Mouse (Mus musculus) cortical plate, adult 2 months (tissue): ENCODE measurements around the gene Rere.

Experiments
- CTCF ChIP-seq: fragments of 200-500 bp; IDR thresholded peaks from 2 replicates; pipeline ENCODE4 v1.5.1; 2011; ENCODE audit warnings: mild to moderate bottlenecking, control low read depth, low read length; ENCODE audit not compliant: insufficient read depth; ENCODE audit errors: extremely low read depth
- POLR2A ChIP-seq: fragments of 200-500 bp; IDR thresholded peaks from 2 replicates; pipeline ENCODE4 v1.6.1; 2011; ENCODE audit warnings: mild to moderate bottlenecking, low read length, control low read depth; ENCODE audit not compliant: insufficient read depth; ENCODE audit errors: extremely low read depth

GRCm38 (mm10) chr4:150307226-150307625 is 25.8 kb downstream of the Rere start:
- no peak for TF ChIP-seq POLR2A
- TF ChIP-seq CTCF: no peak
